Comparison of ENCODE assay signal across 17 mouse cellular contexts in genomic region chr7:98544556-98544955, GRCm38 (mm10). TPM values are rescaled to one million over a fixed set of nuclear protein-coding genes. Genes with fewer than 3 reads are reported as not detected.
DNase-seq lines count a peak whose midpoint lies in the region; ATAC-seq and TF ChIP-seq lines count a peak whose summit lies in the region.
"Had no signal": no experiment of that assay in that cellular context is flagged by ENCODE, and none has a peak within 500 bp of the region (broad histone marks: within the 10 kb centered on the region; RNA-seq: fewer than 3 reads in every experiment).

No protein-coding gene starts in this region.

- TF ChIP-seq CTCF in cerebellum, adult 2 months (IDR thresholded peaks at IDR 0.05; ENCODE audit: borderline replicate concordance, insufficient read depth, low read depth, low read length): no peak

- intact Hi-C loops in left cerebral cortex, postnatal 36 days (cut with DNase I): loop anchor here (5.0 kb wide), 1 partner anchor 57 kb away; the partner anchor contains the start of gene Lrrc32

- H3K4me3 ChIP-seq in cerebellum, adult 2 months (replicated peaks; ENCODE audit: insufficient read depth, low read depth, low read length): no peak overlapping the region
- H3K4me3 ChIP-seq: heart, embryonic 12.5 days; limb, embryonic 12.5 days; liver, embryonic 12.5 days; midbrain, embryonic 12.5 days; neural tube, embryonic 13.5 days had no signal

- H3K27ac ChIP-seq in cerebellum, adult 2 months (ENCODE audit: insufficient read depth, low read length): no peak overlapping the region
- H3K27ac ChIP-seq: hindbrain, embryonic 14.5 days; limb, embryonic 12.5 days; liver, embryonic 12.5 days; midbrain, embryonic 12.5 days; neural tube, embryonic 13.5 days had no signal

- H3K27me3 ChIP-seq in cerebellum, adult 2 months (ENCODE audit: control insufficient read depth, insufficient read depth, low read length): no peaks in the 10 kb centered on the region
- H3K27me3 ChIP-seq: heart, embryonic 12.5 days; limb, embryonic 12.5 days; midbrain, embryonic 12.5 days; neural tube, embryonic 13.5 days had no signal

- peak; percentile 62 for ATAC-seq in CD4-positive, CD25-positive, alpha-beta regulatory T cell, adult 4 months
- ATAC-seq in megakaryocyte progenitor cell, adult 5-6 weeks (replicated peaks; ENCODE audit: poor library complexity): peak; percentile 39
- ATAC-seq: forebrain, embryonic 16.5 days; liver, embryonic 12.5 days had no signal

- peak; percentile 38 for DNase-seq in lung, postnatal 10 days
- DNase-seq in lung, postnatal 36 days: no peak
- peak; percentile 40 for DNase-seq in ZHBTc4 (ENCODE audit: low read depth, low spot score)
- DNase-seq in left cerebral cortex, postnatal 36 days (ENCODE audit: low spot score in 2 of 2): no peak
- no peak for DNase-seq in cerebellum, adult 2 months
- DNase-seq: adrenal gland, adult 2 months; cerebellum, adult 9-11 months had no signal

- 52% methylated on average over 3 of the region's 3 CpGs for WGBS in cerebellum, adult 2 months

- no peaks in the 10 kb centered on the region for H3K4me1 ChIP-seq in cerebellum, adult 2 months (ENCODE audit: control insufficient read depth, insufficient read depth, low read length)
- H3K4me1 ChIP-seq: liver, embryonic 12.5 days; midbrain, embryonic 12.5 days had no signal

- no peak for TF ChIP-seq POLR2A in cerebellum, adult 2 months (IDR thresholded peaks at IDR 0.05; ENCODE audit: borderline replicate concordance, insufficient read depth, low read length)

RNA-seq across cellular contexts. Expression of gene Lrrc32, which starts 55.5 kb away (rescaled TPM):
- 10 to 100 TPM; 55.1 to 95.2 TPM for polyA plus RNA-seq in CD4-positive, CD25-positive, alpha-beta regulatory T cell, adult 4 months (2017; shearing (Covaris generic))
- 0.05 TPM in 1 of 2 replicates, not detected in the other for total RNA-seq in megakaryocyte progenitor cell, adult 5-6 weeks (2015)
- 0.04 TPM in 1 of 2 replicates, not detected in the other for total RNA-seq in megakaryocyte progenitor cell, adult 5-6 weeks (2017)
- 1 to 10 TPM; 5.8 to 6.0 TPM for total RNA-seq in left cerebral cortex, postnatal 36 days (2021)
- polyA plus RNA-seq in cerebellum, adult 2 months (2012; rRNA removed): 2.2 and 2.5 TPM in 2 replicates
- total RNA-seq: MEL had no signal

Comparison
In these comparisons a context has a peak if more than half of its experiments do, and no peak if none do; other contexts are left out.
1. DNase-seq: peak in lung, postnatal 10 days (single experiment) and ZHBTc4 (single experiment); none in lung, postnatal 36 days (single experiment), left cerebral cortex, postnatal 36 days (0 of 2) and cerebellum, adult 2 months (0 of 2).
2. RNA of gene Lrrc32, which starts 55.5 kb away (total RNA-seq): 5.8 to 6.0 TPM in left cerebral cortex, postnatal 36 days; 0.04 to 0.05 TPM in megakaryocyte progenitor cell, adult 5-6 weeks; every median in the first group is over 4 times any median in the second.